Mouse (Mus musculus) ovary, postnatal 14 days (tissue): ENCODE data around the gene Nop16.

Source experiments
- DNase-seq: peaks from one replicate; pipeline ENCODE4 v3.0.0; 2022; ENCODE audit warnings: low spot score

Nop16 gene

DNA sequence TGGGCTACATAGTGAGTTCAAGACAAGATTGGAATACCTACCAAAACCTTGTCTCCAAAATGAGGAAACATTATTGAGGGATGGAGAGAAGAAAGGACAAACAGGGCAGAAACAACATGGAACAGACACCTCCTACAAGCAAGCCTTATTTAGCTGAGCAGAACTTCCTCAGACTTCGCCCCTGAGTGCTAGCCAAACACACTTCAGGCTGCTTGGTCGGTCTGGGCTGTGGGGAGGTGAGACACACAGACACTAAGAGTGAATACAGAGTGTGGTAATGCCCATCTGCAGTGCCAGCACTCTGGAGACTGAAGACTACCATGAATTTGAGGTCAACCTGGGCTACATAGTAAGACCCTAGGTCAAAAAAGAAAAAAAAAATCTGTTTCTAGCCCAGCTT is 30.2 kb downstream of the Nop16 start:
- DNase-seq, result no peak

DNA sequence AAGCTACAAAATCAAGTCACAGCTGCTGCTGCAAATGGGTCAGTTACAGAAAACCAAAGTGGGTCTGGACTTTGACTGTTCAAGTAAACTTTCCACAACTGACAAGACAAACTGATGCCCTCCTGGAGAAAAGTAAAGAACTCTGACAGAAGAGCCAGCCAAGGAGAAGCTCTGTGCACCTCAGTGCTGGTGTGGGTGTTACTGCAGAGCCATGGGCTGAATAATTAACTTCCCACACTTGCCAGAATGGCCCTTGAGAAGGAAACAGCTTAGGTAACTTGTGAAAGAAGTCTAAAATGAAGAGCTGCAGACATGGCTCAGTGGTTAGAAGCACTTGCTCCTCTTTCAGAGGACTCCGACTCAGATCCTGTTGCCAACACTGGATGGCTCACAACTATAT is 32.2 kb downstream of the Nop16 start:
- DNase-seq, result no peak

- DNase-seq, result no peak
Observed at GRCm38 (mm10) chr13:54556796-54557195, 33.1 kb downstream of the Nop16 start.

GRCm38 (mm10) chr13:54556176-54556575 is 33.7 kb downstream of the Nop16 start:
- DNase-seq, result no peak

GRCm38 (mm10) chr13:54548036-54548435 is 41.9 kb downstream of the Nop16 start:
- no peak for DNase-seq
